In the genomic region with DNA sequence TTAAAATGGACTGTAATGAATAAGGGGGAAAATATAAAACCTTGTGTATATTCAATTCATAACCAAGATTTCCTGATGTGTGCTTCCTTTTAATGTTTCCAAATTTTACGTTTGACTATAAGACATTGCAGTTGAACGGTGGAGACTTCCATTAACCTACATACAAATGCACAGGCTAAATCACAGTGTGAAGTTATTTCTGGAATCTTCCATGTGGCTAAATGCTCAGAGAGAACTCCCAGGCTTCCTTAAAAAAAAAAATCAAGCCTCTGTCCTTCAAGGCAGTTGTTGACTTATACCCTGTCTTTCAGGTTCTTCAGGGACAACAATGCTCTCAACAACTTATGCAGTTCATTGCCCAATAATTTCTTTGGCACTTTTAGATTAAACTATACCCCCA, we compare ENCODE assay signal across 26 mouse cellular contexts.
"Had no signal": no experiment of that assay in that cellular context is flagged by ENCODE, and none has a peak within 500 bp of the region (broad histone marks: within the 10 kb centered on the region; RNA-seq: fewer than 3 reads in every experiment).

No protein-coding gene starts in this region.

- H3K4me1 ChIP-seq: heart, embryonic 13.5 days; heart, embryonic 15.5 days; hindbrain, embryonic 13.5 days; hindbrain, embryonic 15.5 days; kidney, embryonic 15.5 days; limb, embryonic 13.5 days; limb, embryonic 15.5 days; liver, embryonic 12.5 days had no signal

- H3K27me3 ChIP-seq: heart, embryonic 13.5 days; heart, embryonic 15.5 days; hindbrain, embryonic 13.5 days; hindbrain, embryonic 15.5 days; kidney, embryonic 15.5 days; limb, embryonic 13.5 days; limb, embryonic 15.5 days; liver, embryonic 12.5 days had no signal

- DNase-seq: gastrocnemius, postnatal 14 days; gastrocnemius, postnatal 36 days; heart, adult 11 months; heart, adult 2 months; heart, postnatal 14 days; heart, postnatal 36 days; kidney, adult 11 months; kidney, adult 2 months; kidney, adult 9 months; kidney, postnatal 14 days; kidney, postnatal 36 days; layer of hippocampus, adult 9-11 months; left cerebral cortex, postnatal 4 days had no signal

- ATAC-seq: hindbrain, postnatal 0 days; intestine, embryonic 16.5 days; liver, embryonic 12.5 days had no signal

- H3K4me3 ChIP-seq: heart, adult 2 months; heart, embryonic 13.5 days; heart, embryonic 15.5 days; hindbrain, embryonic 13.5 days; hindbrain, embryonic 15.5 days; kidney, embryonic 15.5 days; limb, embryonic 13.5 days; limb, embryonic 15.5 days; liver, embryonic 12.5 days had no signal

- H3K9me3 ChIP-seq: heart, embryonic 13.5 days; heart, embryonic 15.5 days; hindbrain, embryonic 13.5 days; hindbrain, embryonic 15.5 days; kidney, embryonic 15.5 days; limb, embryonic 13.5 days; limb, embryonic 15.5 days; liver, embryonic 12.5 days had no signal

- H3K36me3 ChIP-seq: heart, embryonic 13.5 days; heart, embryonic 15.5 days; hindbrain, embryonic 13.5 days; hindbrain, embryonic 15.5 days; kidney, embryonic 15.5 days; limb, embryonic 13.5 days; limb, embryonic 15.5 days; liver, embryonic 12.5 days had no signal

- H3K27ac ChIP-seq: heart, adult 2 months; heart, embryonic 13.5 days; heart, embryonic 15.5 days; hindbrain, embryonic 13.5 days; hindbrain, embryonic 15.5 days; hindbrain, postnatal 0 days; kidney, embryonic 15.5 days; kidney, postnatal 0 days; limb, embryonic 13.5 days; limb, embryonic 15.5 days; liver, embryonic 12.5 days; liver, embryonic 14.5 days had no signal

- H3K4me2 ChIP-seq: heart, embryonic 11.5 days; heart, embryonic 13.5 days; heart, embryonic 15.5 days; hindbrain, embryonic 13.5 days; hindbrain, embryonic 15.5 days; kidney, embryonic 15.5 days; limb, embryonic 13.5 days; limb, embryonic 15.5 days; liver, embryonic 12.5 days had no signal

- H3K9ac ChIP-seq: heart, embryonic 13.5 days; heart, embryonic 15.5 days; hindbrain, embryonic 13.5 days; hindbrain, embryonic 15.5 days; kidney, embryonic 15.5 days; limb, embryonic 13.5 days; limb, embryonic 15.5 days; liver, embryonic 12.5 days; liver, embryonic 14.5 days had no signal
